Mouse (Mus musculus): ENCODE data around the gene Tent5c. TPM values are rescaled to one million over a fixed set of nuclear protein-coding genes. Genes with fewer than 3 reads are reported as not detected.

Tent5c gene
- total RNA-seq, 1 experiment from 2014 or later, result 63.7 TPM

DNA sequence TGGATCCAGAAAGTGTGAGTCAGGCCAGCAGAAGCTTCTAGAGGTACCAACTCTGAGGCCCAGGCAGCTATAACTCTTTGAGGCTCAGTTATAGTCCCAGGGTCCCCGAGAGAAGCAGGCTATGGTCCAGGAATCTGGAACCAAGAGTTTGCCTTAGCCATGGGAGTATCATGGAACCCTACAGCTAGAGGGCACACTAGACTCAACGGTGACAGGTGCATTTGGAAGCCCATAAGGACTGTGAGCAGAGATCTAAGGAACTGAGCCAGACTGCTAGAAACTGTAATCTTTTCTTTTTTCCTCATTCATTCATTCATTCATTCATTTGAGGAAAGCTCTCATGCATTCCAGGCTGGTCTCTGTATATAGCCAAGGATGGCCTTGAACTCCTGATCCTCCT, 28.6 kb downstream of the Tent5c start:
- no peak for ATAC-seq (replicated peaks; ENCODE audit: insufficient number of reproducible peaks, low FRiP score, low TSS enrichment, poor library complexity, severe bottlenecking)

DNA sequence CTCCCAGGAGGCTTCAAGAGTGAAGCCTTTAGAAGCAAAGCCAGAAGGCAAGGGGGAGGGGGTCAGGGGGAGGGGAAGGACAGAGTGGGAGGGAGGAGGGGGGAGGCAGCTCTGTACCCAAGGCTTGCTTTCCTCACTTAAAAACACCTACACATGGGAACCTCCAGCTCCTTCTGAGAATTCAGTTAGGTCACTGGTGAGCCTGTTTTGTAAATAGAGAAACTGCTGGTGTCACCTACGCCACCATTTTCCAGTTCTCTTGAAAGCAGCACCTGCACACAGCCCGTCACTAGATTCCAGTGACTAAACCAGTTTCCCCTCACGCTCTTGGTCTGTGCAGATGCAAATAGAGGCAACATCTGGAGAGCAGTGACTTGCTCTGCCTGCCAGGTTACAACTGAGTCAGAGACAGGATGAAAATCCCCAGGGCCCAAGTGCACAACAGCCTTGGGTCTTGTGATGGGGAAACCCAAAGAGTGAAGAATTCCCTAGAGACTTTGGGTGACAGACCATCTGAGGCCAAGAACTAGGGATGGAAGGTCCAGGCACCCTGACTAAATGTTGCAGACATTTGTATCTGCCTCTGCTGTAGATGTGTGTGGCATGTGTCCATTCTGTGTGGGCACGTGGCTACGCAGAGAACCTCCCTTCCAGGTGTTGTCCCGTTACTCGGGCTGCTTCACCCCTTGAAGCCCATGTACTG, 45.2 kb downstream of the Tent5c start:
- no peak for ATAC-seq (replicated peaks; ENCODE audit: insufficient number of reproducible peaks, low FRiP score, low TSS enrichment, poor library complexity, severe bottlenecking)

DNA sequence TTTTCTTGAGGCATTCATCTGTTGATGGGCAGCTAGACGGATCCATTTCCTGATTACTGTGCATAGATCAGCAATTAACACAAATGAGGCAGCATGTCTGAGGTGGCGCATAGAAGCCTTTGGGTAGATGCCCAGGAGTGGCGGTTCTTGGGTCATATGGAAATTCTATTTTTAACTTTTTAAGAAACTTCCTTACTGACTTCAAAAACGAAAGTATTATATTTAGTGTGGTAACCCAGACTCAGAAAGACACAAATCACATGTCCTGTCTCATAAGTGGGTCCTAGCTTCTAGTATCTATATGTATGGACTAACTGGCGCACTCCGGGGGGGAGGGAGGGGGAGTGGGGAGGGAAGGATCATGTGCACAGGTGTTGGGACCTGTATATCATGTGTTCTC, 46.6 kb downstream of the Tent5c start:
- ATAC-seq (replicated peaks; ENCODE audit: insufficient number of reproducible peaks, low FRiP score, low TSS enrichment, poor library complexity, severe bottlenecking), result no peak

DNA sequence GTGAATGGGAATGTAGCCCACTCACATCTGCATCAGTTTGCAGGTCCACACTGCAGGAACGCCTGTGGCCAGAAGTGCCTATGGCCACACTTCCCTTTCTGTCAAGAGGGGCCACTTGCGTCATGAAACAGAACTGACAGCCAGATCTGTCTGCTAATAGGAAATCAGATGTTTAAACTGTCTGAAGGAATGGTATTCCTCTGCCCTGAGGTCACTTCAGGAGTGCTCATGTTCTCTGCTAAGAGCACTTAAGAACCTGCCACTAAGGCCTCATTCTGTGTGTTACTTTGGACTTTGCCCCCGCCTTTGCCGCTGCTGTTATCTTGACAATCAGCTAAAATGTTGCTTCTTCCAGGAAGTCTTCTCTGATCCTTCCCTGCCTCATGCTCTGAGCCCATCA, 48.4 kb downstream of the Tent5c start:
- ATAC-seq (replicated peaks; ENCODE audit: insufficient number of reproducible peaks, low FRiP score, low TSS enrichment, poor library complexity, severe bottlenecking), result no peak; the same call in 1 of the 2 replicates

DNA sequence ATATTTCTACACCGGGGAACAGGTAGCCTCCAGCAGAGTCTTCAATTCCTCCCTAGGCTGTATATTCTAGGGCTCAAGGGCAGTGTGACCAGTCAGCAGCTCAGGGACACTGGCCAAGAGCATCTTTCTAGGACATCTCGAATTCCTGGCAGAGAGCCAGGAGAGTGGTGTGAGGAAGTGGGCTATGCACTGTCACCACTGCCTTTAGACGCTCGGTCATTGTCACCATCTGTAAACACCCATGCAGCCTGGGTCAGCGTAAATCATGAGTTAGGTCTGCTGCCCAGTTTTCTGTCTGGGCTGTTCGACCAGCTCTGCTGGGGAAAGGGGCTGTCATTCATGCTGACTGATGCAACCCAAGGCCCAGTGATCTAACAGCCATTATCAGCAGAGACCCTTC, 49.1 kb downstream of the Tent5c start:
- 0 out of 2 replicates have a peak, but pooled peaks have one; percentile 27 for ATAC-seq (replicated peaks; ENCODE audit: insufficient number of reproducible peaks, low FRiP score, low TSS enrichment, poor library complexity, severe bottlenecking)

DNA sequence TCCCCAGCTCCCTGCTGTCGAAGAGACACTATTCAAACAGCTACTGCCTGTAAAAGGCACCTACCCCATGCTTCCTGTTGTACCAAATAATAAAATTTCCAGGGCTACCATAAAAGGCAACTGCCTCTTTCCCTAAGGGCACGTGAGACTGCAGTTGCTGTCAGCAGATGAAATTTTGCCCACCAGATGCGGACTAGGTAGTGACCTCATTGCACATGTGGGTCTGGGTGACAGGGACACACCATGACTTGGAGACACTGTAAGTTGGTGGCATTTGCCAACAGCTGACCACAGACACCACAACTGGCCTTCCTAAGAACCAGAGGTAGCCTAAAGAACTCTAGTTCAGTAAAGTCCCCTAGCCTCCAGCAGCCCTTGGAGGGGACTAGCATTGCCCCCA, 50.0 kb downstream of the Tent5c start:
- no peak for ATAC-seq (replicated peaks; ENCODE audit: insufficient number of reproducible peaks, low FRiP score, low TSS enrichment, poor library complexity, severe bottlenecking)

DNA sequence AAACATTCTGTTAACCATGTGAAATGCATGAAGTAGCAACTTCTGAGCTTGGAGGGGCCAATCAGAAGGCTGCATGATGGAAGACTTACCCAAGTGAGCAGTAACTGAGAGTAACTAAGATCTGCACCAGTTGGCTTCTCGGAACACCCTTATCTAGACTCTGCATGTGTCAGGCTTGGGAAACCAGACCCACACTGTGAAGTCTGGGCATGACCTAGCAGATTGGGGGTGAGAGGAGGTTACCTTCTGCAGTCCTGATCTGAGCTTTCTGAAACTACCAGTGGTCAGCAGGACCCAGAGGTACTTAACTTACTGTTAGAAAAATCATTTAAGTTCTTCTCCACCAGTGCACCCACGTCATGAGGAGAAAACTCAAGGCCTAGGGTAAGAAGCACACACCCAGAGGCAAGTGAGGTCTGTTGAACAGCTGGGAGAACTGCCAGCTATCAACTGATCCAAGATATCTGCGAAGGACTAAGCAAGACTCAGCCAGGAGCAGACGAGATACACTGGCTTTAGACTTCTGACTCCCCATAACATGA, 50.6 kb downstream of the Tent5c start:
- no peak for ATAC-seq (replicated peaks; ENCODE audit: insufficient number of reproducible peaks, low FRiP score, low TSS enrichment, poor library complexity, severe bottlenecking)

DNA sequence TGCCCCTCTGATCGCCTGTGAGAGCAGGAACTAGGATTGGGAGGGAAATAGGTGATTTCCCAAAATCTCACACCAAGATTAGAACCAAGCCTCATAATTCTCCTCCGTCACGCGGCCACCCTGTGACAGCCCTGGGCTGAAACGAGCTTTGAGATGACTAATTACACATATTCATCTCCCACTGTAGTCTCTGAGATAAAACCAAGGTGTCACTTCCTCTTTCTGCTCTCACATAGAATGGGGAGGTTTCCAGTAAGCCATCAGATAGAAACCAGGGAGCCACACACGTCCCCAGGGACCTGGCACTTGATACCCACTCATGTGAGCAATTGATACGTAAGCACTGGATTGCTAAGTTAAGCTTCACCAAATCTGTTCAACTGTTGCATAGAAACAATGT, 52.4 kb downstream of the Tent5c start:
- peak; percentile 49 for ATAC-seq (replicated peaks; ENCODE audit: insufficient number of reproducible peaks, low FRiP score, low TSS enrichment, poor library complexity, severe bottlenecking)

DNA sequence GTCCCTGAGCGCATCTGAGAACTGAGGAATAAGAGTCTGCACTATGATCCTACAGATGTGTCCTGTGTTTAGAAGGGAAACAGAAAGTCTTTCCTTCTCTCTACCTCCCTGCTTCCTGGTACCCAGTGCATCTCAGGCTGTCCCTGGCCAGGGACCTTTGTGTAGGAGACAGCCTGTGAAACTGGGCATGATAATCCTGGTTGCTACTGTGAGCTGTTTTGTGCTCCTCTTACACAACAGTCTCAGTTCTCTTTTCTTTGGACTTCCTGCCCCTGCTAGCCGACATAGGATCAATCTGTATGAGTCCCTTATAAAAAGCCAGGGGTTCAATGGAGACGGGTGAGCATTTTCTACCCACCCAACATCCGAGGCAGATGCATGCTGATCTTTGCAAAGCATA, 57.4 kb downstream of the Tent5c start:
- ATAC-seq (replicated peaks; ENCODE audit: insufficient number of reproducible peaks, low FRiP score, low TSS enrichment, poor library complexity, severe bottlenecking), result no peak; the same call in 1 of the 2 replicates

DNA sequence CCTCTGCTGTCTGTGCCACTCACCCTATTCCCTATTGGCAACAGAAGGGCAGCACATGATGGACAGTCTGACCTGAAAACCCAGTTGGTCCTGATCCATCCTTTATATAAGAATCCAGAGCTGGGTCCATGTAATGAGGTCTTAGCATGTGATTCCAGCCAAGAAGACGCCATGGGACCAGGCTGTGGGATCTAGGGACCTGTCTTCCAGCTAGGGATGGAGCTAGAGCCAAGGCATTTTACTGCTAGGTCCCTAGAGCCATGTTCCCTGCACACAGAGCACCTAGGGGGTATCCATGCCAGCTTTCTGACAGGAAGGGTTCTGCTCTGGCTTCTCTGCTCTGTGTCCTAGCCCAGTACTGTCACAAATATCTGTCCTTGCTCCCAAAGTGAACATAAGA, 58.4 kb downstream of the Tent5c start:
- ATAC-seq (replicated peaks; ENCODE audit: insufficient number of reproducible peaks, low FRiP score, low TSS enrichment, poor library complexity, severe bottlenecking), result no peak

DNA sequence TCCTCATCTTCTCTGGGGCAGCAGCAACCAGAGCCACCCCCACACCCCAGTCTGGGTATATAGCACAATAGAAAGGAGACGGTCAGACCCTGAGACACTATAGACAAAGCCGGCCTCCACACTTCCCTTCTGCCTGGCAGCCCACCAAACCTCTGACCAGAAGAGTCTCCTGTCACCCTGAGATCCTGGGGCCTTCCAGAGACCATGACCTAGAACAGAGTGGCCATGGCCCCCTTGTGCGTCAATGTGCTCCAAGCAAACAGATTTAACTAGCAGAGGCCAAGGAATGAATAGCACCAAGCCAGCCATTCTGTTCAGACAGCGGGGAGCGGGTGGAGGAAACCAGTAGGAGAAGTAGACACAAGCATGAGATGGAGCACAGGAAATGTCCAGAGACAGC, 59.0 kb downstream of the Tent5c start:
- ATAC-seq (replicated peaks; ENCODE audit: insufficient number of reproducible peaks, low FRiP score, low TSS enrichment, poor library complexity, severe bottlenecking), result no peak

DNA sequence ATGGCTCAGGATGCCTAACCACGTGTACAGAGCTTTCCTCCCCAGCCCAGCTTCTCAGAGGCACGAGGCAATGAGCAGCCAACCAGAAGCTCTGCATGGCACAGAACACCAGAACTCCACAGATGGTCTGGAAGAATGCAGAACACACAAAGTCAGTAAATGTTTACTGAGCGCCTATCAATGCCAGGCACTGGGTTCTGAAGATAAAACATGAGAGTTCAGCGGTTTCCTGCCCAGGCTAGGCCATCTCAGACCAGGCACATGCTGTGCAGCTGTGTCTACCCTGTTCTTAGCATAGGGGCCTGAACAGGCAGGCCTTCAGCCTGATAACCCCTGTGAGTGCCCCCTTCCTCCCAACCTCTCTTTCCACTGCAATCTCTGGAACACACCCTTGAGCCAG, 59.5 kb downstream of the Tent5c start:
- no peak for ATAC-seq (replicated peaks; ENCODE audit: insufficient number of reproducible peaks, low FRiP score, low TSS enrichment, poor library complexity, severe bottlenecking)

DNA sequence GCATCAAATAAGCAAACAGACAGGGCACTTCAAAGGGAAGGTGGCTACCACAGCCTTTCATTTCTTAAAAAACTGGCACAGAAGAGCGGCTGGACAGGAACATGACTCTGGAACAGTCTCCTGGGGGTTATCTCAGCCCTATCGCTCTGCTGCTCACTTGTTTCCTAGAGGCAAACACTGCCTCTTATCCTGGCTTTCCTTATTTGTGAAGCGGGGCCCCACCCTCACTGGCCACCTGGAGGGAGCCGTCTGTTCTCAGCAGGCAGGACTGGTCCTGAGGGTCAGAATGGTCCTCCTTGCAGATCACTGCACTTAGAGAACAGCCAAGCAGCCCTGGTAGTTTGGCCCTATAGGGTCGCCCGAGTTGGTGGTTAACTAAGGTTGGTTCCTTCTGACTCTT, 61.6 kb downstream of the Tent5c start:
- ATAC-seq (replicated peaks; ENCODE audit: insufficient number of reproducible peaks, low FRiP score, low TSS enrichment, poor library complexity, severe bottlenecking), result no peak

DNA sequence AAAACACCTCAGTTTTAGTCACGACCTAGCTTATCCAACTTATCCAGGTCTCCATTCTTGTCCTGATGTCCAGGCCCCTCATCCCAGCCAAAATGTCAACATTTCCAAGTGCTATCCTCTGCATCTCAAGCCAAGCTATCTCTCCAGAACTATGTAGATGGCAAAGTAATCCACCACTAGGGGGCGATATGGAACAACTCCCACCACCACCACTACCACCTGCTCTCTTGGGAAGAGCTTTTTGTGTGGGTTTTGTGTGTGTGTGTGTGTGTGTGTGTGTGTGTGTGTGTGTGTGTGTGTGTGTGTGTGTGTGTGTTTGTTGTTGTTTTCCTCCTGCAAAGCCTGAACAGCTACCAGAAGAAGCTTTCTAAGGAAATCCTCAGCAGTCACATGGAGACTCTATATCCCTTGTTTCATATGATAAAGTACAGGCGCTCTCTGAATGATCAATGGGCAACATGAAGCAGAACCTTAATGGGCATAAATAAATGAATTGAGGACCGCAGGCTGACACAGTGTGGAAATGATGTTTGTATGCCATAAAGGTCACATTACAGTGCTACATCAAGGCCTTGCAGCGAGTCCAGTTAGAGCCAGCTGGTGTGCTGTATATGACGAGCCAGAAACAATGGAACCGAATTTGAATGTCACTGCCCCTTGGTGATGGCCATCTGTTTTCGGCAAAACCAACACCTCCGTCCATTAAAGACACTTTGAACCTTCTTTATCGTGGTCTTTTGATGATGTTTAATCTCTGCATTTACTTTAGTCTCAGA, 66.5 kb downstream of the Tent5c start:
- peak; percentile 66; the same call in 1 of the 2 replicates for ATAC-seq (replicated peaks; ENCODE audit: insufficient number of reproducible peaks, low FRiP score, low TSS enrichment, poor library complexity, severe bottlenecking)

DNA sequence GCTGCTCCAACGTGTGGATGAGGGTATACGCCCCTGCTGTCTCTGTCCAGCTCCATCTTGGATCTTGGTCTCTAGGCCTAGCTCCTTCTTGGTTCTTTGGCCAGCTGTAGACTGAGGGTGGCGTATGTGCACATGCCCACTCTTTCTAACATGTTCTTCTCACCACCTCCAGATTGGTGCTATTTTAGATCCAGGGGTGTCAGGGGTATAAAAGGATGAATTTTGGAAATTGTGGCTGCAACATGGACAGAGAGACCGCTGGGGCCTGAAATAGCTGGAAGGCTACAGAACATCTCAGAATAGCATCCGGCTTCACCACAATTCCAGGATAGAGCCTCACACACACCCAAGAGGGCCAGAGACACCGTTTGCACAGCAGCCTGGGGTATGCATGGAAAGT, 67.8 kb downstream of the Tent5c start:
- no peak for ATAC-seq (replicated peaks; ENCODE audit: insufficient number of reproducible peaks, low FRiP score, low TSS enrichment, poor library complexity, severe bottlenecking)

DNA sequence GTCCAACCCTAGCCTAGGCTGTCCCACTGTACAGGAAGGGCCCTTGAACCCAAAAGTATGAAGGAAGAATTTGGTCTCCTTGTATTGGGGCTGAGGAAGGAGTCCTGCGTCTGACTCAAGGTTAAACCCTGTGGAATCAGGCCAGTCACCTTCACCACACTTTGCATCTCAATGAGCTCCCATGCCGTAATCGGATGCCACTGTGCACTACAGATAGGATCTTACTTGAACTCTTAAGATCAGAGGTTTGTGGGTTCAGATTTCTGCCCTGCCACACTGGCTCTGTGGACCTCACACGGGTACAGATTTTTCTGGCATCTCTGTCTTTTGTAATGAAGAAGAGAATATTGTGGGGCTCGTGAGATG, 68.5 kb downstream of the Tent5c start:
- no peak for ATAC-seq (replicated peaks; ENCODE audit: insufficient number of reproducible peaks, low FRiP score, low TSS enrichment, poor library complexity, severe bottlenecking)

DNA sequence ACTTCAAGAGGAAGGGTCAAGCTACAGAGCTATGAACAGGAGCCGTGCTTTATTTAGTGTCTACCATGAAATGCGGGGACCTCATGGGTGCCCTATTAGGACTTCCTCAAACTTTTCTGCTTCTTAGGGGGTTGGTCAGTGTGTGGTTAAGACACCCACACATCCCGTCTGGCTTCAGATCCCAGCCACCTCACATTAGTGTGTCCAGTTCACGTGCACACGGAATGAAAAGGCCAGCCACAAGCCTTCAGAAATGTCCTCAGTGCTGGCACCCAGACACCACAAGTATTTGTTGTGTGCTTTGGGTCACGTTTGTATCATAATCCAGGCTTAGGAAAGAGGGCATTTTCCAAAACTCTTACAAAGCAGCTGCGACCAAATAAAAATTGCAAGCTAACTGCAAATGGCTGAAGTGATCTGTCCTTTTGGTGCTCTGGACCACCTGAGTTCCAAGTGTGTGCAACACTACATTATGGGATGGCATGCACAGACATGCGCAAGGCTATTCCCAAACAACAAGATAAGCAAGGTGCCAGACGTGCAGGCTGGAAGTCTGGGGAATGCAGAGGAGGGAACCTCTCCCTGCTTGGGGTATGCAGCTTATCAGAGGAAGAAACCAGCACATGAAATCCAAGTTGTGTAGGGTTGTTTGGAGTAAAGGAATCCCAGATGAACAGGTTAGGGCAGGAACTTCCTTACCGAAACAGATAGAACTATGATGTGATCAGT, 69.0 kb downstream of the Tent5c start:
- no peak for ATAC-seq (replicated peaks; ENCODE audit: insufficient number of reproducible peaks, low FRiP score, low TSS enrichment, poor library complexity, severe bottlenecking)

DNA sequence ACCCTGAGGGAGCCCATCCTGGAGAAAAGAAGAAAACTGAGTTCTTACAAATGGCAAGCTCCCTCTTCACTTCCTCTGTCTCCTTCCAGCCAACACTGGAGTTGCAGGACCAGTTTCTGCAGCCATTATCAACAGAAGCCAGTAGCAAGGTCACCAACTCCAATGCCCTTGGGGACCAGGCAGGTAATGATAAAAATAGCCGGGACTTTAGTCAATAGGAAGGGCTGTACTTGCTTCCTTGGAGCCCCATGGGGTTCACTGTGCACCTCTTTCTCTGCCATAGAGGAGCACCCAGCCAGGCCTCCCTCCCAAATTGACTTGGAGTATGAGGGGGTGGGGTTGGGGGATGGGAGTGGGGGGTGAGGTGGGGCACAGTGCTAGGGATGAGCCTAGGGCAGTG, 70.7 kb downstream of the Tent5c start:
- no peak for ATAC-seq (replicated peaks; ENCODE audit: insufficient number of reproducible peaks, low FRiP score, low TSS enrichment, poor library complexity, severe bottlenecking)

DNA sequence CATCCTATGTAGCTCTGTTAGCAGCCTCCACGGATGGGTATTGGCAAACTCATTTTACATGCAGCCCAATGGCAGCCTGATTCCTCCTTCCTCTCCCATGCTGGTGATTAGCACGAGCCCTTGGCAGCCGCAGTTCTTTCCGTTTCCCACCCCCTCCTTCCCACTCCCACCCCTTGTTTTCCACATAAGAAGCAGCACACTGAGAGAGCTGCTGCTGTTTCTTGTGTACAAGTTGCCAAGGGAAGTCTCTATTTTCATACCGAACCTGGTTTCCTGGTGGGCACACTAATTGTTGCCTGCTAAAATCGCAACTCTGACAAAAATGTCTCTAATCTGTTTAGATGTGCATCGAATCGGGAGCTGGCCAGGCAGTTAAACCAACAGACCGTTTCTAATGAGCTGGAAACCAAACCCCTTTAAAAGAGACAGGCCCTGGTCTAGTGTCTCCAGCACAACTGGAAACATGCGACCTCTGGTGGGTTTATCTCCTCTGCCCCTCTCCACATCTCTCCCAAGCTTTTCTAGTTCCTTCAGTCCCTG, 71.3 kb downstream of the Tent5c start:
- no peak for ATAC-seq (replicated peaks; ENCODE audit: insufficient number of reproducible peaks, low FRiP score, low TSS enrichment, poor library complexity, severe bottlenecking)

Data from monocyte, adult 5-6 weeks (primary cell).